Mouse (Mus musculus) layer of hippocampus, adult 9-10 months (tissue): ENCODE results near the gene Mymx.

Experiments used
- DNase-seq: peaks from one replicate; pipeline ENCODE4 v3.0.0; 2022; ENCODE audit warnings: low spot score

Mymx gene

GRCm38 (mm10) chr17:45610144-45610866, 8.4 kb upstream of the Mymx start:
- no peak for DNase-seq

GRCm38 (mm10) chr17:45608396-45608795, 6.5 kb upstream of the Mymx start:
- no peak for DNase-seq

GRCm38 (mm10) chr17:45606992-45607879, 5.3 kb upstream of the Mymx start:
- no peak for DNase-seq

- DNase-seq, result no peak
Observed at GRCm38 (mm10) chr17:45602984-45603383, 1.1 kb upstream of the Mymx start.

GRCm38 (mm10) chr17:45601325-45601724, 577 bp downstream of the Mymx start:
- DNase-seq, result no peak

- DNase-seq, result no peak
Observed at GRCm38 (mm10) chr17:45600267-45600666, 1.6 kb downstream of the Mymx start.

GRCm38 (mm10) chr17:45599446-45600242, 2.3 kb downstream of the Mymx start, which contains the start of gene Slc29a1:
Slc29a1 (minus strand) TSS chr17:45599606.
- no peak for DNase-seq

- DNase-seq, result no peak
Observed at GRCm38 (mm10) chr17:45598891-45599290, 3.0 kb downstream of the Mymx start.

GRCm38 (mm10) chr17:45598376-45598775, 3.5 kb downstream of the Mymx start:
- DNase-seq, result no peak

- no peak for DNase-seq
Observed at GRCm38 (mm10) chr17:45597787-45598186, 4.1 kb downstream of the Mymx start.

- no peak for DNase-seq
Observed at GRCm38 (mm10) chr17:45596631-45597396, 5.1 kb downstream of the Mymx start.

GRCm38 (mm10) chr17:45595736-45596390, 6.0 kb downstream of the Mymx start:
- no peak for DNase-seq

- no peak for DNase-seq
Observed at GRCm38 (mm10) chr17:45594881-45595735, 6.8 kb downstream of the Mymx start.

GRCm38 (mm10) chr17:45594195-45594594, 7.7 kb downstream of the Mymx start:
- no peak for DNase-seq

- DNase-seq, result no peak
Observed at GRCm38 (mm10) chr17:45593479-45593878, 8.4 kb downstream of the Mymx start.

- no peak for DNase-seq
Observed at GRCm38 (mm10) chr17:45592606-45593431, 9.1 kb downstream of the Mymx start.

- no peak for DNase-seq
Observed at GRCm38 (mm10) chr17:45591701-45592605, 9.9 kb downstream of the Mymx start.

GRCm38 (mm10) chr17:45590410-45590809, 11.5 kb downstream of the Mymx start:
- no peak for DNase-seq
